Mouse (Mus musculus): ENCODE data around the gene Naaladl1.
"Not testable (repeated sequence)": the region's sequence is repeated elsewhere in the genome, so short reads cannot be mapped to it uniquely, and the experiment has no call there.

The Naaladl1 gene

GRCm38 (mm10) chr19:6130414-6131128, 25.0 kb downstream of the Naaladl1 start:
- DNase-seq: not testable (repeated sequence)

- DNase-seq: no peak
Measured at GRCm38 (mm10) chr19:6132171-6132827, 26.7 kb downstream of the Naaladl1 start.

- not testable (repeated sequence) for DNase-seq
Measured at GRCm38 (mm10) chr19:6133197-6133596, 27.6 kb downstream of the Naaladl1 start.

GRCm38 (mm10) chr19:6136397-6136796, 30.8 kb downstream of the Naaladl1 start:
- DNase-seq: no peak

- no peak for DNase-seq
Measured at GRCm38 (mm10) chr19:6139701-6140100, 34.1 kb downstream of the Naaladl1 start.

- no peak for DNase-seq
Measured at GRCm38 (mm10) chr19:6140374-6140677, 34.7 kb downstream of the Naaladl1 start.

GRCm38 (mm10) chr19:6140678-6141393, 35.3 kb downstream of the Naaladl1 start, which contains the start of gene Batf2:
Gene Batf2, plus strand, starts transcription at chr19:6140983.
- DNase-seq: peak; percentile 91 to 96

- peak; percentile 88 to 90 for DNase-seq
Measured at GRCm38 (mm10) chr19:6141394-6141749, 35.8 kb downstream of the Naaladl1 start, which contains the start of gene Arl2. Gene Arl2, minus strand, starts transcription at chr19:6141548.

GRCm38 (mm10) chr19:6144842-6145241, 39.3 kb downstream of the Naaladl1 start:
- no peak for DNase-seq

- DNase-seq: no peak
Measured at GRCm38 (mm10) chr19:6155174-6155573, 49.6 kb downstream of the Naaladl1 start.

GRCm38 (mm10) chr19:6156372-6156771, 50.8 kb downstream of the Naaladl1 start:
- peak; percentile 60 to 85 for DNase-seq

- no peak for DNase-seq
Measured at GRCm38 (mm10) chr19:6157220-6157619, 51.6 kb downstream of the Naaladl1 start.

- peak; percentile 58 to 74 for DNase-seq
Measured at GRCm38 (mm10) chr19:6163872-6164547, 58.4 kb downstream of the Naaladl1 start.
